Mouse (Mus musculus) CH12.LX (cell line): ENCODE data around the gene Fkbp9.

Experiments
- BHLHE40 ChIP-seq: IDR thresholded peaks from 2 replicates; pipeline ENCODE4 v1.6.1; 2011; ENCODE audit warnings: mild to moderate bottlenecking, low read depth, low read length, improper control_type of control experiment
- CHD2 ChIP-seq: IDR thresholded peaks from 2 replicates; pipeline ENCODE4 v1.6.1; 2011; ENCODE audit warnings: low read length, improper control_type of control experiment
- CTCF ChIP-seq, 2 experiments: IDR thresholded peaks in 1 of 2; conservative IDR thresholded peaks in 1 of 2; 2 replicates each; pipeline ENCODE4 v1.5.1; 2011 to 2012; ENCODE audit warnings: low read depth in 2 of 2, low read length in 2 of 2, improper control_type of control experiment in 1 of 2, inconsistent platforms in 1 of 2, mild to moderate bottlenecking in 1 of 2, moderate library complexity in 1 of 2
- E2F4 ChIP-seq: IDR thresholded peaks from 2 replicates; pipeline ENCODE4 v1.6.1; 2011; ENCODE audit warnings: low read depth, low read length, improper control_type of control experiment; ENCODE audit not compliant: insufficient replicate concordance
- EP300 ChIP-seq: IDR thresholded peaks from 2 replicates; pipeline ENCODE4 v1.6.1; 2011; ENCODE audit warnings: low read length, improper control_type of control experiment
- ETS1 ChIP-seq: conservative IDR thresholded peaks from 2 replicates; pipeline ENCODE4 v1.6.1; 2012; ENCODE audit warnings: low read depth, mild to moderate bottlenecking, inconsistent platforms, low read length, improper control_type of control experiment, moderate library complexity
- HCFC1 ChIP-seq: IDR thresholded peaks from 2 replicates; pipeline ENCODE4 v1.6.1; 2012; ENCODE audit warnings: low read depth, mild to moderate bottlenecking, inconsistent platforms, low read length, improper control_type of control experiment
- MEF2A ChIP-seq: IDR thresholded peaks from 2 replicates; pipeline ENCODE4 v1.6.1; 2014; ENCODE audit warnings: low read depth, mild to moderate bottlenecking, inconsistent platforms, low read length, improper control_type of control experiment, borderline replicate concordance
- NELFE ChIP-seq: IDR thresholded peaks from 2 replicates; pipeline ENCODE4 v1.6.1; 2011; ENCODE audit warnings: low read depth, low read length, improper control_type of control experiment
- PAX5 ChIP-seq: IDR thresholded peaks from 2 replicates; pipeline ENCODE4 v1.6.1; 2012; ENCODE audit warnings: low read length, inconsistent platforms, mixed read lengths
- TCF12 ChIP-seq: IDR thresholded peaks from 2 replicates; pipeline ENCODE4 v1.6.1; 2014; ENCODE audit warnings: low read depth, mild to moderate bottlenecking, inconsistent platforms, low read length, improper control_type of control experiment
- USF1 ChIP-seq: IDR thresholded peaks from 2 replicates; pipeline ENCODE4 v1.6.1; 2014; ENCODE audit warnings: low read depth, mild to moderate bottlenecking, inconsistent platforms, low read length, improper control_type of control experiment
- USF2 ChIP-seq: conservative IDR thresholded peaks from 2 replicates; pipeline ENCODE4 v1.6.1; 2011; ENCODE audit warnings: low read depth, low read length, improper control_type of control experiment
- ZKSCAN1 ChIP-seq: IDR thresholded peaks from 2 replicates; pipeline ENCODE4 v1.6.1; 2012; ENCODE audit warnings: low read depth, inconsistent platforms, low read length, improper control_type of control experiment, borderline replicate concordance

GRCm38 (mm10) chr6:56837166-56837565, 5.3 kb downstream of the Fkbp9 start:
- TF ChIP-seq MEF2A (no peak), NELFE (no peak), CHD2 (no peak), BHLHE40 (no peak), CTCF (conservative IDR thresholded peaks at IDR 0.05 in 1 of 2, IDR thresholded peaks at IDR 0.05 in 1 of 2; ENCODE audit: low read depth in 2 of 2, low read length in 2 of 2) (no peak), ETS1 (no peak), USF1 (no peak), PAX5 (no peak), TCF12 (no peak), USF2 (no peak), E2F4 (no peak), EP300 (no peak), HCFC1 (no peak), ZKSCAN1 (no peak)
